Mouse (Mus musculus) gastrocnemius, adult 18-20 months (tissue): Measurements from ENCODE around the gene Rims4. TPM values are rescaled to one million over a fixed set of nuclear protein-coding genes. Genes with fewer than 3 reads are reported as not detected.
A peak's percentile ranks its signal among the peaks of the same experiment; 100 is the strongest.

Experiments
- DNase-seq: peaks from one replicate; pipeline ENCODE4 v3.0.0; 2021; ENCODE audit warnings: low spot score
- long read RNA-seq, 2 experiments: library from polyadenylated mRNA; stranded (forward); transcript quantifications; one replicate each; pipeline ENCODE4 v2.0.0; 2021
- total RNA-seq, 2 experiments: library from RNA; stranded (reverse); gene quantifications; 2 replicates each; pipeline ENCODE4 v1.2.3; 2021

Rims4 gene
- total RNA-seq = 1 to 10 TPM; 1.4 to 3.2 TPM
- long read RNA-seq, experiment 1, full-length matches to known transcripts = 1 of 2 reads
- long read RNA-seq, experiment 1, partial matches to known transcripts = 0 of 2 reads
- long read RNA-seq, experiment 1, other reads (novel, unspliced or antisense) = 1 of 2 reads
- long read RNA-seq, experiment 2, full-length matches to known transcripts = 2 of 4 reads
- long read RNA-seq, experiment 2, partial matches to known transcripts = 0 of 4 reads
- long read RNA-seq, experiment 2, other reads (novel, unspliced or antisense) = 2 of 4 reads

DNA sequence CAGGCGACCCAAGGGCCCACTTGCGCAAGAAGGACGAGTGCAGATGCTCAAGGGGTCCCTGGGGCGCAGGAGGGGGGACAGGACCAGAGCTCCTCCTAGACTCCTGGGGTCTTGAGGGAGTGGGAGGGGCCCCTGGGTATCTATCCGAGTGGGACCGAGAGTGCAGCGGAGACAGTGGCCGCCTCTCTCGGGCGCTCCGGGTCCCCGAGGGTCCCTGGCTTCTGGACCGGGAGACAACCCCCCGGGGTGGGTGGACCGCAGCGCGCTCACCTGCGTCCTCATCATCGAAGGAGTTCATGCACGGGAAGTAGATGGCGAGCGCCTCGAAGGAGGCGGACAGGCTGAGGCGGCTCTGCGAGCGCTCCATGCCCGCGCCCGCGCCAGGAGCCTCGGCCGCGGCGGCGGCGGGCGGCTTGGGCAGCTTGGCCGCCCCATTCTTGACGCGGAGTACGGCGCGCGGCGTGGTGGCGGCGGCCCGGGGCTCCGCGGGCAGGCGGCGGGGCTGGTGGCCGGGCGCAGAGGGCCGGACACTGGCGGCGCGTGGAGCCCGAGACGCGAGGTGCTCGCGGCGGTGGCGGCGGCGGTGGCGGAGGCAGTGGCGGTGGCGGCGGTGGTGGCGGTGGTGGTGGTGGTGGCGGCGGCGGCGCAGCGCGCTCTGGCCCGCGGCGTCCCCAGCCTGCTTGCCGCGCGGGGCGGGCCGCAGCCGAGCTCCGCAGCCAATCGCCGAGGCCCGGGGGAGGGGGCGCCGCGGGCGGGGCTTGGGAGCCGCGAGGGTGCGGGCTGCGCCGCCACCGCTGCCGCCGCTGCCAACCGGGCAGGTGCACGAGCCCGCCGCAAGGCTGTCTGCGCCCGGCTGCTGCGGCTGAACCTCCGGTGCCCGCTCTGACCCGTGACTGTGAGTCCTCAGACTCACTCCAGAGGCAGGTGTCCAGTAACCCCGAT is at the start of gene Rims4:
Gene Rims4 (minus strand): TSS at position 367 of the 942 bp plus-strand sequence.
- DNase-seq = peak; percentile 51

DNA sequence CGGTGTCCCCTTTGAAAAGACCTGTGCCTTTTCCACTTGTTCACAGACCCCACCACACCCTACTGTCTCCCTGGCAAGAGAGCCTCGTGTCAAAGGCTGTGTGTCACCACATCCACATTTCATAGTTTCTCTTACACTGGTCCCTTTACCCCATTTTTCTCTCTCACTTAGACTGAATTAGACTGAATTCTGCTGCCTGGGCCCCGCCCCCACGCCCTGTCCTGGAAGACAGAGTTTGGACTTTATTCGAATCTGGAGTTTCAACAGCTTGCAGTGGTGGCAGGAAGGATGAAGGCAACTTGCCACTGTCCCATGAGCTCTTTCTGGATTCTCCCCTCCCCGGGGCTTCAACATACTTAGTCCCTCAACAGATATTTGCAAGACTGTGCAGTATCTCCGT is 47.2 kb upstream of the Rims4 start:
- no peak for DNase-seq

DNA sequence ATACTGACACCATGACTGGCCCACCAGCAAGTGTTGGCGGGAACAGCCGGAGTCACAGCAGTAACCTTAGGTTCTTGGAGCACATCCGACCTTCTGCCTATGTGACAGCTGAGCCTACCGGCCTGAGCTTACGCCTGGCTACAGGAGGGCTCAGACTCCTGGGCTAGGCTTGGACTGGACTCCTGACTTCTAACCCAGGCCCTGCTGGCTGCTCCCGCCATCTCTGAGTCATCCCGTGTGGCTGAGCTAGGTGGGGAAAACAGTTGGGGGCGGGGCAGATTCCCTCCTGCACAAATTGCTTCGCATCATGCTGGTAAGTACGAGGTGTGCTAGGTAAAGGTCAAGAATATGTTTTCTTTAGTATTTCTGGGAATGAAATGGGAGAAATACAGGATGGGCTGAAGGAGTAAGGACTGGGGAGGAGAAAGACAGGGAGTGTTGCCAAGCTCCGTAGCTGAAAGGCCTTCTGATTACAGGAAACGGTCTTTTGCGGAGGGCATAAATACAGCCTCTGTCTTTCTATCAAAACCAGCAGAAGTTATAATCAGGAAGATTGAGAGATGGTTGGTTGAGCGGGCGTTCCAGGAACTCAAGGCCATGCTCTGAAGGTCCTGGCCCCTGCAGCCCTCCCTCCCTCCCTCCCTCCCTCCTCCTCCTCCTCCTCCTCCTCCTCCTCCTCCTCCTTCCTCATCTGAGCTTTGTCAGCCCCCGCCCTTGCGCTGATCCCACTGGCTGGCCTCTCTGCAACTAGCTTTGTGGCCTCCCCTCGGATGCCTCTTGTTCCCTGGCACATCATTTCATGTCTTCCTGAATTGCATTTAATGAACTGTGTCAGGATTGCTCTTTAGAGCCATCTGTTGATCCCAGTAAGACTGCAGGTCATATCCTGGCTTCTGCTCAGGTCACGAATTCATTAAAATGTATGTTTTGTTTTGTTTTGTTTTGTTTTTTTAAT is 46.4 kb upstream of the Rims4 start:
- DNase-seq = no peak

DNA sequence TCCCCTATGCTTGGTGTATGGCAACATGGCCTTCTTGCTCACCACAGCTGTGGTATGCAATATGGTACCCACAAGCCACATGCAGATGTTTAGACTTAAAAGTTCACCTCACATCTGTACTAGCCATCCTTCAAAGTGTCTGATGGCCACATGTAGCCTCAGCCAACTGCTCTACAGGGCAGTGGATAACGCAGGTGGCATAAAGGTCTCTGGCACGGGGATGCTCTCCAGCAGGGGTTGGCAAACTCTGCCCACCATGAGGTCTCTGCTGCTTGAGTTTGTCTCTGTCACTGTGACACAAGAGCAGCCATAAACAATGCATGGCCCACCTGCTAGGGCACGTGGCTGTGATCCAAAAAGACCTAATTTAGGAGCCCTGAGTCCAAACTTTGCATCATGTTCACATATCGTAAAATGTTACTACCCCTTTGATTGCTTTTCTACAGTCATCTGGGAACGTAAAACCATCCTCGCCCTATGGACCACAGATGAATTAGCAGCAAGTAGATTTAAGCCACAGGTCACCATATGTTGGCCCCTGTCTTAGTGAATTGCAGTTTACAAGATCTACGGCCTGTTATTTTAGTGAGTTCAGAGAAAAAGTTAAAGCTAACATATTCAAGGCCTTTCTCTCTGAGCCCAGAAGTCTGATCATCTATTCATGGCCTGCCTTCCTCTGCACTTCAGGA is 35.3 kb upstream of the Rims4 start:
- DNase-seq = no peak

DNA sequence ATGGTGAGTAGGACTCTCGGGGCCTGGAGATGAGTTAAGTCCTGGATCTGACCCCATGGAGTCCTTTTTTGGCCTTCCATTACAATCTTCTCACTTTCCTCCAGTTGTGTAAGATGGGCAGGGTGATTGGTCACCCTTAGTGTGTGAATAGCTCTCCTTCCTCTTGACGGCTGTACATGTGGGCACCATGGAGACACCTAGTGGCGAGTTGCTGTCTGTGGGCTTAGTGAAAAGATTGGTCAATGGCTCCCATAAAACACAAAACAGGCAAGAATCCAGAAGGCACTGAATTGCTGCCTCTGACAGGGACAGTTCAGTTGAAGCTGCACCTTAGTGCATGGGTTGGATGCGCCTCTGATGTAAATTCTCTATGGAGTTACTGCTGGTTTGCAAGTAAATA is 33.3 kb upstream of the Rims4 start:
- DNase-seq = peak; percentile 54

DNA sequence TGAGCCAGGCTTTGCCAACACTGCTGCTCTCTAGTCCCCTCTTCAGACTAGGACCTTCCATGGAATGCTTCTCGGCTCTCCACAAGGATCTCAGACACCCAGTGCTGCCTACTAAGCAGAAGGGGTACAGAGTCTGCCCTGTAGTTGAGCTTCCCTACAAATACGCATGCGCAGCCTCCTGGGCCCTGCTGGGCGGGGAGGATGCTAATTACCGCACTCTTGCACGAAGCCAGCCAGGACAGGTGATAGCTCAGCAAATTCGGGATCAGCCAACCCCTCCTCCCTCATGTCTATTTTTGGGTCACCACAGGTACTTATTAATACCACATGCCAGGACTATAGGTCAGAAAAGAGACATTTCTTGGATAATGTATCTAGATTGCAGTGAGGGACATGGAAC is 29.5 kb upstream of the Rims4 start:
- no peak for DNase-seq

DNA sequence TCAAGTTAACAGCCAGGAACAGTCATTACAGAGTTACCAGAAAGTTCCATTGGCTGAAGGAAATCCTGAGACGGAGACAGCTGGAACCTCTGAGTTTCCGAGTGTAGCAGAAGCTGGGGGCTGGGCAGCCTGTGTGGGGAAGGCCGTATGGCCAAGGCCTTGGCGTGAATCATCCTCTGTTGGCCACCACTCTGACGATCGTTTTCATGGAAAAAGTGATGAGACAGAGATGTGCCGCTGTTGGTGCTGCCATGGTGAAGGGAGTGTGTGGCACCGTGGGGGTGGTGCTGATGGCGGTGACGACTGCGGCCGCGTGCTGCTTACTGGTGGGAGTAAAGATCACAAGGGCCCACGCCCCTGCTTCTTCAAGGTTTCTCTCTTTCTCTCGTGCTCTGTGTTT is 27.7 kb upstream of the Rims4 start:
- DNase-seq = no peak

DNA sequence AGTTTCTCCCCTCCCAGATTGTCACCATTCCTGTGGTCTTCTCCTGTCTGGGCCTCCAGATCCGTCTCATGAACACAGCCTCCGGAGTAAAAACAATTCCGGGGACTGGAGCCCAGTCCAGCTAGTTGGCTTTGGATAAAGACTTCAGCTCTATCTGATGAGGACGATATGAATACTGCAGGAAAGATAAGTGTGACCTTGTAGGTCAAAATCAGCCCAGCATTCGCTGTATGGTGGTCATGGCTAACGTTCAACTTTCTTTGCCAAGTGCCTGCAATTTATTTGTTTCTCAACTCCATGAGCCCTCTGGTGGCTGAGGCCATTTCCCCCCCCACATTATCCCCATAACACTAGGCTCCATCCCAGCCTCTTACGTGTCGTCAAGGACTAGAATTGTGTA is 26.0 kb upstream of the Rims4 start:
- DNase-seq = no peak

DNA sequence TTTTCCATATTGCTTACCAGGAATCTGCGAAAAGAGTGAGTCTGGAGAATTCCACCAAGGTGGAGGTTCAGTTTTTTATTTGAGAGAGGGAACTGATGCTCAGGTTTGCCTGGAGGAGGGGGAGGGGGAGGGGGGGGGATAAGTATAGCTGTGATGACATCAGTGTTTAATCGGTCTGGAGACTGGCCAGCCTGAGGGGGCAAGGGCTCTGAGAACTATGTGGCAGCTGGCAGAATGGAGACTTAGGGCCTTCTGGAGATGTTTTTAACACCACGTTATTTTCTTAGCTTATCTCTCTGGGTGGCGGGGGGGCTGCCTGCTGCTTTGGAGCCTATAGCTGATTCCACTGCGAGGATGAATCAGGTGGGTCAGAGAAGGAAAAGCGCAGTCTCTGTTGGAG is 24.6 kb upstream of the Rims4 start:
- no peak for DNase-seq

DNA sequence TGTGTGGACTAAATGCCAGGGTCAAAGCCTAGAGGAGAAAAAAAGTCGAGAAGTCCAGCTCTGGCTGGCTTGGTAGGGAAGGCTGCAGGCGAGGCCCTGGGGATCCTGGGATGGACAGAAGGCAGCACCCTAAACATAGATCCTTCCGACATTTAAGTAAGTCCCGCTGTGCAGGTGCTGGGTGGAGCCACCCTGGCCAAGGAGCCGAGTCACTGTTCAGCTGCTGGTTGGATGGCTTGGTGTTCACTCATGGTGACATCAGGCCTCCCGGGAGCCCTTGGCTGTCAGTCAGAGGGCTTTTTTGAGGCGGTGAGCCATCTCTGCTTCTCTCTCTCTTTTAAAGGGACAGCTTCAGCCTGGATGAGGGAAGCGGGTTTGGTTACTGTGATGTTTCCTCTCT is 21.0 kb upstream of the Rims4 start:
- DNase-seq = peak; percentile 79

DNA sequence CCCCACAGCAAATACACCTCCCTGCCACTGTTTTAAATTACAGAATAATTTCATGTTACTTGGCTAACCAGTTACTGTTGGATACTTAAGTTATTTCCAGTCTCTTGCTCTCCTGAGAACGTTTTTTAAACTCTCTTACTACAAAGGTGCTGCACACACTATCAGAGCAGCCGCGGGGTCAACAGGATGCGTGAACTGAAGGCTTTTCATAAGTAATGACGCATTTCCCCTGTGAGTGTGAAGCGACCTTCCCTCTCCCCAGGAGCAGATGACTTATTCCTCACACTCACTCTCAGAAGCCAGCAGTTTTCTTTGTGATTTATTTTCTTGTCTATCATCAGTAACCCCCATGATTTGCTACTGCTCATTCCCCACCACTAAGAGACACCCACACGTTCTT is 13.7 kb upstream of the Rims4 start:
- no peak for DNase-seq

DNA sequence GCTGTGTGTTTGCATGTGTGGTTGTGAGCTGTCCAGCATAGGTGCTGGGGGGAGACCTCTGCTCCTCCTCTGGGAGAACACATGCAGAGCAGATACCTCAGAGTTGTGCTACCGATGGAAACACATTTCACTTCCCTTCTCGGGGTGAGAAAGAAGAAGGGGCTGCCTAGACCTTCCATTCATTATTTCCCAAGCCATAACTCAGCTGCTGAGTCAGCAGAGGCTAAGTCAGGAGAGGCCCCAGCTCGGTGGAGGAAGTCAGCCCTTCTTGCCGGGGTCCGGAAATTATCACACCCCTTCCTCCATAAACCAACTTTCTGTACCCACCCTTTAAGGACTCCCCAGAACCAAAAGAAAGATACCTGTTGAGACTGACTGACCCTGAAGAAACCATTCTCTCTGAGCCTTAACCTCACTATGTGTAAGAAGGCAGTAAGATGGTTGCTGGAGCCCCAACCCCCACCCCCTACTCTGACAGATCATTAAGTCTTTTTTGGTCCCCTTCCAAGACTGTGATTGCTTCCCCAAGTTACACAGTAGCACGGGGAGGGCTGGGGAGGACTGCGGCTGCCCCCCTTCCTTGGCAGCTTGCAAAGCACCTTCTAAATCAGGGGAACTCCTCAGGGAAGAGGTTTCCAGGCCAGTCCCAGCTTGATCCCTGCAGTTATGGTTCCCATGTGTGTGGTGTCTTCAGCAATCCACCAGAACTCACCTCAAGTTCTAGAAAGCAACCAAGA is 10.1 kb upstream of the Rims4 start:
- no peak for DNase-seq

DNA sequence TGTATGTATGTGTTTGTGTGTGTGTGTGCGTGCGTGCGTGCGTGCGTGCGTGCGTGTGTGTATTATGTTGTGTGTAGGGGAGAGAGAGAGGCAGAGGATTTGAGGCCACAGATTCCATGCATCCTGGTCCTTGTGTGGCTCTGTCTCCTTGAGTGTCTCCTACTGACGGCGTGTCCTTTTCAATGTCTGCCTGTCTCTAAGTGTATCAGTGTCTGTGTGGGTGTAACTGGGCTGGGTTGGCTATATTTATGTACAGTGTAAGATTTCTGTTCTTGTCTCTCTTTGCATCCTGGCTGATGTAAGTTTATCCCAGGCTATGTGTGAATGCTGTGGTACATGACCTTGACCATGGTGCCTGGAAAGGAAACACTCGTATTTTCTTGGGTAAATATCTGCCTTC is 6.6 kb upstream of the Rims4 start:
- no peak for DNase-seq

DNA sequence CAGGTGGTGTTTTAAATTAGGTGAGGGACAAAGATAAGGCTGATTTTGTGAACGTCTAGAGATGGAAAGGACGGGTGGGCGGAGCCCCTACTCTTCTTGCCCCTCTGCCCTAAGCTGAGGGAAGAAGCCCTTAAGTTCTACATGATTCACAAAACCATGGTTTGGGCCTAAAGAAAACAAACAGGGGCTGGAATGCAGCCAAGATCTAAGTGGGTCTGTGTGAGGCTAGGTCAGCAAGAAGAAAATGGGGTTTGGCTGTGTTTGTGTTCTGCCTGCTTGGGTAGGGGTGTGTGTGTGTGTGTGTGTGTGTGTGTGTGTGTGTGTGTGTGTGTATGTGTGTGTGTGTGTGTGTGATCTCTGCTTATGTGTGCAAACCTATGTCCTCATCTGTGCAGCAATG is 6.0 kb upstream of the Rims4 start:
- no peak for DNase-seq

DNA sequence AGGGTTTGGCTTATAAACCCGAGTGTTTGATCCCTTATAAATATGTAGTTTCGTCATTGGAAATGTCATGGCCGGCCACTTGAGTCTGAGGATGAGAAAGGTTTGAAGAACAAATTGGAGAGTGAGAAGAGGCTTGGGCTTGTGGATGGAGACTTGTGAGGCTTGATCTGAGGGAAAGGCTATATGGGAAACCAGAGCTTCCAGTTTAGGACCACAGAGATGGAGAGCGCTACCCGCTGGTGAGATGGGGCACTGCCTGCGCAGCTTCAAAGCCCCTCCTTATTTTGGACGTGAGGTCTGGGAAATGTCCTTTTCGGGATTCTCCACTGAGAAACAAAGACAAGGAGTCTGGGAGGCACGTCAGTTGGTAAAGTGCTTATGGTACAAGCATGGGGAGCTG is 4.6 kb upstream of the Rims4 start:
- no peak for DNase-seq

DNA sequence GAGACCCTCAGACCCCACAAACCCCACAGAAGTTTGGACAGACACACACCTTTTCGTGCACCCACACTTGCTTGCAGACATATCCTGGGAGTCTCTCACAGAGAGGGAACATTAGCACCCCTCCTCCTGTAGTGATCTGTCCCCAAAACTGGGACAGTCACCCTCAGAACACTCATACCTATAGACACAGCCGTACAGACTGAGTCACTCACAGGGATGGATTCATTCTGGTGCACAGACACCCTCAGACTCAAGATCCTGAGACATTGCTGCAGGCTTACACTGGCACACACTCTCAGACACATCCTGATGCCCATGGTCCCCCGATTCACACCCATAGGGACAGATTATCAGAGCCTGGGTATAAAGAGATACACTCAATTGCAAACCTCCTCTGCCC is 1.1 kb upstream of the Rims4 start:
- no peak for DNase-seq

DNA sequence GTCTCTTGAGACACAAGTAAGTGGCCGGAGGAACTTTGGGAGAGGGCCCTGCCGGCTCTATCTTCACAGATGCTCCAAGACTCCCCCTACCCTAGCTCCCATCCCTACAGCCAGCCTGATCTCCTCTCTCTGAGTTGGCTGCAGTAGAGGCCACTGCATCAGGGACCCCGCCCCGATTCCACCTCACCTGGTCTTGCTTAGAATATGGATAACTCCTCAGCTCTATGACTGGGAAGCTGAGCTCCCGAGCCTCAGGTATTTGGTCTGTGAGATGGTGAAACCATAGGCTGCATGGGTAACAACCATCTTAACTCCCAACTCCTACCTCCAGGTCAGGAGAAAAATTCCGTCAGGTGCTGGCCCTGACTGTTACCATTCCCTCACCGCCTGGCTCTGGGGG is 1.8 kb downstream of the Rims4 start:
- no peak for DNase-seq

DNA sequence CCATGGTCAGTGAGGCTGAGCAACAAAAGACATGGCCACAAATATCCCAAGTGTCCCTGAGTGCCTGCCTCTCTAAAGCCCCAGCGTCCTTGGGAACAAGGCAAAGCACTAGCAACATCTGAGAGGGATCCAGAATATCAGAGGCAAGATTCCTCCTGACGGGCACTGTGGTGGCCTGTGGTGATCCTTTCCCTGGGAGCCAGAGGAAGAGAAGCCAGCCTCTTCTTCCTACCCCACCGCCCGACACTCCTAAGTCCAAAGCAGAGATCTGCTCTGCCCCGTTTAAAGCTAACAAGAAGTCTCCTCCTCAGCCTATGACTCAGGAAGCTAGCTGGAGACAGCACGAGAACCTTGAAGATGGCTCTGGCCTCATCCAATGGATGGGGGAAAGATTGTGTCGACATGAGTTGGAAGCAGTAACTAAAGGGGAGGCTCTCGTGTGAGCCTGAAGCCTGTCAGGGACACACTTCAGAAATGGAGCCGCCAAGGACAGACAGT is 3.1 kb downstream of the Rims4 start:
- no peak for DNase-seq

DNA sequence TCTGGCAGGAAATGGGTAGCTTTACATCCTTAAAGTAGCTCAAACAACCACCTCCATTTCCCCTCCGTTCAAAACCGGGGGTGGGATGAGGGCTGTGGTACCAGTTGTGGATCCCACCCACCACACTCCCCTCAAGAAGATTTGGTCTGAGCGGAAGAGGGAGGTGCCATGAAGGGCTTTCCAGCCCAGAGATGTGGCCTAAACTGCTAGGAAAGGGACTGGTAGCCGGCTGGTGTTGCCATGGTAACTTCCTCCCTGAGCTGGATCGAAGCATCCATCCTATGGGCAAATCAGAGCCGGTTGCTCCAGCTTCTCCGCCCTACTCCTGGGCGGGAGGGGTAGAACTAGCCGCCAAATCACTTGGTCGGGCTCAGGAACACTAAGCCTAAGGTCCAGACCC is 4.4 kb downstream of the Rims4 start:
- no peak for DNase-seq

DNA sequence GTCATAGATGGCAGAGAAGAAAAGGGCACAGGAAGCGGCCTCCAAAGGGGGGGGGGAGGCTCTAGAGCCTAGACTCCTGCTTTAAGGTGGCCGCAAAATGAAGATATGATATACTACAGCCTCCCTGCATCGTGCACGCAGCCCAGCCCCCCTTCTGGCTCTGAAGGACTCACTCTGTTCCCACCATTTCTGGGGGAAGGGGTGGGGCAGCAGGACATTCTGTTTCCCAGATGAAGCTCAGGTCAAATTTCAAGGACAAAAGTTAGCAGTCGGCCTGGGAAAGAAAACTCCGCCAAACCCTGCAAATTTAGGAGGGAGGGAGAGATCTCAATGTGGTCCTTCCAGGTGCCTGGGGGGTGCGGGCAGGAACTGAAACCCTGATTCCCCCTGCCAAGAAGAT is 4.8 kb downstream of the Rims4 start:
- no peak for DNase-seq
